Mouse (Mus musculus) spleen, adult 12 weeks (tissue): ENCODE results near the gene Gm8439.
"Not testable (repeated sequence)": the region's sequence is repeated elsewhere in the genome, so short reads cannot be mapped to it uniquely, and the experiment has no call there.

ENCODE experiments used
- DNase-seq: peaks from one replicate; pipeline ENCODE4 v3.0.0; 2022; ENCODE audit warnings: low spot score

The Gm8439 gene

GRCm38 (mm10) chr4:120588445-120588844 is at the start of gene Gm8439:
Gene Gm8439, plus strand, starts transcription at chr4:120588745.
- no peak for DNase-seq

GRCm38 (mm10) chr4:120544896-120545295 is 43.6 kb upstream of the Gm8439 start:
- no peak for DNase-seq

- DNase-seq, result no peak
Observed at GRCm38 (mm10) chr4:120556592-120556991, 32.0 kb upstream of the Gm8439 start.

GRCm38 (mm10) chr4:120565726-120566125 is 22.8 kb upstream of the Gm8439 start:
- no peak for DNase-seq

- DNase-seq, result no peak
Observed at GRCm38 (mm10) chr4:120568005-120568404, 20.5 kb upstream of the Gm8439 start.

GRCm38 (mm10) chr4:120569025-120569424 is 19.5 kb upstream of the Gm8439 start:
- peak; percentile 20 for DNase-seq

- peak; percentile 92 for DNase-seq
Observed at GRCm38 (mm10) chr4:120569486-120570437, 18.8 kb upstream of the Gm8439 start, which contains the start of gene Ctps. Gene Ctps, minus strand, starts transcription at chr4:120570276.

GRCm38 (mm10) chr4:120570438-120571069 is 18.0 kb upstream of the Gm8439 start:
- DNase-seq, result no peak

GRCm38 (mm10) chr4:120571070-120571464 is 17.5 kb upstream of the Gm8439 start:
- DNase-seq, result no peak

GRCm38 (mm10) chr4:120571691-120572090 is 16.9 kb upstream of the Gm8439 start:
- DNase-seq, result no peak

GRCm38 (mm10) chr4:120580894-120581293 is 7.7 kb upstream of the Gm8439 start:
- no peak for DNase-seq

GRCm38 (mm10) chr4:120581711-120582110 is 6.8 kb upstream of the Gm8439 start:
- no peak for DNase-seq

GRCm38 (mm10) chr4:120586986-120587385 is 1.6 kb upstream of the Gm8439 start:
- no peak for DNase-seq

GRCm38 (mm10) chr4:120589070-120589469 is 525 bp downstream of the Gm8439 start:
- DNase-seq, result no peak

- DNase-seq, result peak; percentile 36
Observed at GRCm38 (mm10) chr4:120589815-120590422, 1.4 kb downstream of the Gm8439 start.

- DNase-seq, result no peak
Observed at GRCm38 (mm10) chr4:120590973-120591372, 2.4 kb downstream of the Gm8439 start.

- not testable (repeated sequence) for DNase-seq
Observed at GRCm38 (mm10) chr4:120596210-120596609, 7.7 kb downstream of the Gm8439 start.

GRCm38 (mm10) chr4:120598922-120599321 is 10.4 kb downstream of the Gm8439 start:
- DNase-seq, result no peak

GRCm38 (mm10) chr4:120601774-120602173 is 13.2 kb downstream of the Gm8439 start:
- no peak for DNase-seq

- no peak for DNase-seq
Observed at GRCm38 (mm10) chr4:120602669-120603068, 14.1 kb downstream of the Gm8439 start.

GRCm38 (mm10) chr4:120606941-120607340 is 18.4 kb downstream of the Gm8439 start:
- DNase-seq, result no peak

GRCm38 (mm10) chr4:120611005-120611404 is 22.5 kb downstream of the Gm8439 start:
- DNase-seq, result no peak
